Mouse (Mus musculus) layer of hippocampus, adult 9-10 months (tissue): ENCODE measurements around the gene Hnrnpl.

Experiments used
- DNase-seq: peaks from one replicate; pipeline ENCODE4 v3.0.0; 2022; ENCODE audit warnings: low spot score

The Hnrnpl gene

GRCm38 (mm10) chr7:28829821-28830220 lies 21.5 kb downstream of the Hnrnpl start:
- no peak for DNase-seq

DNA sequence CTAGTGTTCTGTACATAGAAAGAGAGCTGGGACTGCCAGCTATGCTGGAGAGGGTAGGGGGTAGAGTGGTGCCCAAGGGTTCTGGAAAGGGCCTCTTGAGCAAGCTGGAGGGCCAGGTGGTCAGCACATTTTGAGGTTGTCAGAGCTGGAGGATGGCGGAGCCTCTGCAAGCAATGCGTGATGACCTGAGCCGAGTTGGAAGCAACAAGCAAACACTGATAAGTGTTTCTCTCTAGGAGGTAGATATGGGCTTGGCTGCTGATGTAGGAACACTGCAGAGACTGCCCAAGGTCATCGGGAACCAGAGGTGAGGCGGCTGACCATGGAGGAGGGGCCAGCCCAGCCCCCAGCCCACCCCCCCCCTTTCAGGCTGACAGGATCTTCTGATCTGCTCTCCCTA lies 22.6 kb downstream of the Hnrnpl start:
- no peak for DNase-seq

DNA sequence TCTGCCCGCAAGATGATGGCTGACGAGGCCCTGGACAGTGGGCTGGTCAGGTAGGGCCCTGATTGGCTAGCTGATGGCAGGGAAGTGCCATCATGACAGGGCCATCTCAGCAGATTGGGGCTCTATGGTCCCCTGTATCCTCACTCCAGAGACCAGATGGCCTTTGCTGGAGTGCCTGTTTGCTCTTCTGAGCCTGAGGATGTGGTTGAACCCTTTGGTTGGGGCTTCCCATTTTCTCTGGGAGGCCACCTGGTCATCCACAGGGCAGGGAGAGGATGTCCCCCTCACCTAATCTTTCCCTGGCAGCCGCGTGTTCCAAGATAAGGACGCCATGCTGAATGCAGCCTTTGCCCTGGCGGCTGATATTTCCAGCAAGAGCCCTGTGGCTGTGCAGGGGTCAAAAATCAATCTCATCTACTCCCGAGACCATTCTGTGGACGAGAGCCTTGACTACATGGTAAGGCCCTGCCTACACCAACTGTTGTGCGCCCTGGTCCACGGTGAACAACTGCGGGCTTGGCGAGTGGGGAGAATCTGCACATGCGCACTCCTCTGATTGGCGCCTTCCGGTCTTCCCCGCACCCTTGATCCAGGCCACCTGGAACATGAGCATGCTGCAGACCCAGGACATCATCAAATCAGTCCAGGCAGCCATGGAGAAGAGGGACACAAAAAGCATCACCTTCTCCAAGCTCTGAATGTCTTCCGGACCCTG lies 23.2 kb downstream of the Hnrnpl start:
- no peak for DNase-seq

GRCm38 (mm10) chr7:28832137-28832536 lies 23.8 kb downstream of the Hnrnpl start:
- DNase-seq, result no peak

DNA sequence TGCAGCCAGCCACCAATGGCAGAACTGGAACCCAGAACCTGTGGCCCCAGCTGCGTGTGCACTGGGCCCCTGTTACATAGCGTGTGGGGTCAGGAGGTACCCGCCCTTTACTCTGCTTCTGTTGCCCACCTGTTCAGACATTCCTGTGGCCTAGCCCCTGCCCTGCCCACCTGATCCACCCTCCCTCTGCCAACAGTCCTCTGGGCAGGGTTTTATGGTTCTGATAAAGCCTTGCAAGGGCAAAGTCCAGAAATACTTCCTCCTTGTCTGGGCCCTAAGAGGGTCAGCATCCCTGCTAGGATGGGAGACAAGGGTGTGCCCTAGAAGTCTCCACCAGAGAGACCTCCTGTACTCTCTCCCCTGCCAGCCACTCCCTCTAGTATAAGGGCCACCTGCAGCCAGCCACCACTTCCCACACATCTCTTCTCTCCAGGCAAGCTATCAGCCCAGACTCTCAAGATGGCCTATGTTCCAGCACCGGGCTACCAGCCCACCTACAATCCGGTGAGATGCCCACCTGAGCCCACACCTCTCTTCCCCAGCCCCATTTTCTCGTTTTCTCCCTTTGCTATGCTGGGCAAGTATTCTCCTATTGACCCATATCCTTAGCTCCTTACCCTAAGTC lies 25.5 kb downstream of the Hnrnpl start, which contains the start of gene Lgals4:
Gene Lgals4 (plus strand): TSS at position 132 of the 625 bp plus-strand sequence.
- DNase-seq, result no peak

DNA sequence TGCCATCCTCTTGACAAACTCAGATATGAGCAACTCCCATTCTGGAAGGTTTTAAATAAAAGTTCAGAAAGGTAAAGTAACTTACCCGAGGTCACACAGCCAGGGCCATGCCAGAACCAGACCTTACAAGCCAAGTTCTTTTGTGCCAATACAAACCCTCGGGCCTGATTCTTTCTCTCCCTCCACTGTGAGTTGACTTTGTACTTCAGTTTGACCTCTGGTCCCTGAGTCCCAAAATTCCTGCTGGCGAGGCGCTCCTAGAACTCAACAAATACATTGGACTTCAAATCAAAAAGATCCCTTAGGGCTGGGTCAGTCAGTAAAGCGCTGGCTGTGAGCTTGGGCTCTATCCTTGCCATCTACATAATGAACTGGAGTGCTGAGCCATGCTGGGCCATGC lies 28.6 kb downstream of the Hnrnpl start:
- no peak for DNase-seq

- DNase-seq, result no peak
Measured at GRCm38 (mm10) chr7:28838331-28838730, 30.0 kb downstream of the Hnrnpl start.

- no peak for DNase-seq
Measured at GRCm38 (mm10) chr7:28847273-28847672, 38.9 kb downstream of the Hnrnpl start.

DNA sequence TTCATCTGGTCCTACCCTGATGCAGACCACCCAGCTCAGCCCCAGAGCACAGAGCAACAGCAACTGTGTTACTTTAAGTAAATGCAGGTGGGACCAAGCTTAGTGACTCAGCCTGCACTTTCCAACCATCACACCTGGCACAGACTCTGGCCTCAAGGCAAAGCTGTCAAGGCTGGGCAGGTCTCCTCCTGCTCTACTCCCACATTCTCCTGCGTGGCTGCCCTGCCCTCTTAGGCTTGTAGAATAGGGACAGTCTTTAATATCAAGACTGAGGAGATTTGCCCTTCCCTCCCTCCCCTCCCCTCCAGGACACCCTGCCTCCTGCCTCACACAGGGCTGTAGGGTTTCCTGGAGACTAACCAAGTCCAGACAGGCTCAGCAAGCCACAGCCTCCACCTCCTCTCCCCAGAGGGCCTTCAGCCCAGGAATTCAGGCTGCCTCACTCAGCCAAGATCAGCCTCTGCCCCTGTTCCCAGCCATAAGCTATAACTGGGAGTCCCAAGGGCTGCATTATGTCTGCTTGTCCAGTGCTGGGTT lies 41.4 kb downstream of the Hnrnpl start:
- DNase-seq, result no peak

GRCm38 (mm10) chr7:28850642-28851041 lies 42.3 kb downstream of the Hnrnpl start:
- DNase-seq, result no peak

DNA sequence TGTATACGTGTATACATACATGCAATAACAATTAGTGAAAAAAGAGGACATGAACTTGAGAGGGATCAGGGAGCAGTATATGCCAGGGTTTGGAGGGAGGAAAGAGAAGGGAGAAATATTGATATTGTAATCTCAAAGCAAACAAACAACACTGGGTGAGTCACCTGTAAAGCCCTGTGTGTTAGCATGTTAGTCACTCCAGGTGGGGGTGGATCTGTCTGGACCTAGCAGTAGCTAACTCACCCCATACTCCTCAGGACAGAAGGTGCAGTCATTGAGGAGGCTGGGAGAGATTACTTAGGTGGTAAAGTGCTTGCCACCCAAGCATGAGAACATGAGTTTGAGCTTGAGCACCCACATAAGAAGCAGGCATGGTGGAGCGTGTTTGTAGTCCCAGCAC lies 51.6 kb downstream of the Hnrnpl start:
- DNase-seq, result no peak

GRCm38 (mm10) chr7:28860898-28861297 lies 52.6 kb downstream of the Hnrnpl start:
- no peak for DNase-seq

DNA sequence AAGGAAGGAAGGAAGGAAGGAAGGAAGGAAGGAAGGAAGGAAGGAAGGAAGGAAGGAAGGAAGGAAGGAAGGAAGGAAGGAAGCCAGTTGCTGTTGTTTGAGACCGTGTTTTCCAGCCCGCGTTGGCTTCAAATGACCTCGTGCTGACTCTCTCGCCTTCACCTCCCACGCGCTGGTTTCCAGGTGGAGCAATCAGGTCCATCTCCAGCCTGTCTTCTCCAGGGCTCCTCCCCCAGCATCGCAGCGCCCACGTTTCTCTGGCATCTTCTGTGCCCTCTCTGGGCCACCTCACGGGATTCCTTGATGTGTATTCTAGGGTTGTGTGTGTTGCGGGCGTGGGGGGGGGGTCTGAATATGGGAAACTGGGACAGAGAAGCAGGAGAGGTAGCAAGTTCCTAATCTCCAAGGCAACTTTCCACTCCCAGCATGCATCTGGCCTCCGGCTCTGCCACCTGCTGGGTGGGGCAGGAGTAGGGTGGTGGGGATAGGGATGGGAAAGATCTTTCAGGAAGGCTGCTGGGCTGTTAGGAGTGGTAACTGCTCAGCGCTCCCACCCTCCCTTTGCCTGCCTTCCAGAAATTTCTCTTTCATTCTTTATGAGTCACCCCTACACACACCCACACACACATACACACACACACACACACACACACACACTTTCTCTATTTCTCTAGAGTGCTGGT lies 54.6 kb downstream of the Hnrnpl start:
- peak; percentile 20 for DNase-seq

DNA sequence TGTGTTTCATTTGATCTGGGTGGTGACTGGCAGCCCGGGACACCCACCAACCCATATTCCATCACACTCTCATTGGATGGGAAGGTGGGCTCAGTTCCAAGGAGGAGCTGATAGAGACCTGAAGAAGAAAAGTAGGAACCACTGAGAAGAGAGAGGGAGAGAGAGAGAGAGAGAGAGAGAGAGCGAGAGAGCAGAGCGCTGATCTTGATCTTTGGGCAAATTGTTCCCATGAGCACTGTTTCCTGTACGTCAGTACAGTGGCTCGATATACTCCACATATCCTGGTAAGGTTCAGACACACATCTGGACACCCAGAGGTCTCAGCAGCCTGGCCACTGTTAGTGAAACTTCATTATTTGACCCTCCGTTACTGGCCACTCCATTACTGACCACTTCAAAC lies 55.2 kb downstream of the Hnrnpl start, which contains the start of gene Lgals7:
Gene Lgals7 (plus strand): TSS at position 314 of the 400 bp plus-strand sequence.
- DNase-seq, result no peak

DNA sequence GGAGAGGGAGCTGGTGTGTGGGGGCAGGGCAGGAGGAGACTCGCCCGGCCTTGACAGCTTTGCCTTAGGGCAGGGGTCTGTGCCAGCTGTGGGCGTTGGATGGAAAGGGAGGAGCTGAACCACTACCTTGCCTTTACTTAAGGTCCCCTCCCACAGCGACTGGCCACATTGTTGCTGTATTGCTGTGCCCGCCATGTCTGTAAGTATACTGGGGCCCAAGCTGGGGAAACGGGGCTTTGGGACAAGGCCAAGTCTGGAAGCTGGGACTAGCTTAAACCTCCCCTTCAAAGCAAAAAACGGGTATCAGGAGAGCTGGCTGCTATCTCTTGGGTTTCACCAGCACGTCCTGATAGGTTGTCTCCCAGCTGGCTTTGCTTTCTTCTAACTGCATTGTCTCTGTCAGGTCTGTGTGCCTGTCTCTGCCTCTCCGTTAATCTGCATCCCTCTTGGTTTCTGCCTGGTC lies 56.0 kb downstream of the Hnrnpl start:
- DNase-seq, result no peak

DNA sequence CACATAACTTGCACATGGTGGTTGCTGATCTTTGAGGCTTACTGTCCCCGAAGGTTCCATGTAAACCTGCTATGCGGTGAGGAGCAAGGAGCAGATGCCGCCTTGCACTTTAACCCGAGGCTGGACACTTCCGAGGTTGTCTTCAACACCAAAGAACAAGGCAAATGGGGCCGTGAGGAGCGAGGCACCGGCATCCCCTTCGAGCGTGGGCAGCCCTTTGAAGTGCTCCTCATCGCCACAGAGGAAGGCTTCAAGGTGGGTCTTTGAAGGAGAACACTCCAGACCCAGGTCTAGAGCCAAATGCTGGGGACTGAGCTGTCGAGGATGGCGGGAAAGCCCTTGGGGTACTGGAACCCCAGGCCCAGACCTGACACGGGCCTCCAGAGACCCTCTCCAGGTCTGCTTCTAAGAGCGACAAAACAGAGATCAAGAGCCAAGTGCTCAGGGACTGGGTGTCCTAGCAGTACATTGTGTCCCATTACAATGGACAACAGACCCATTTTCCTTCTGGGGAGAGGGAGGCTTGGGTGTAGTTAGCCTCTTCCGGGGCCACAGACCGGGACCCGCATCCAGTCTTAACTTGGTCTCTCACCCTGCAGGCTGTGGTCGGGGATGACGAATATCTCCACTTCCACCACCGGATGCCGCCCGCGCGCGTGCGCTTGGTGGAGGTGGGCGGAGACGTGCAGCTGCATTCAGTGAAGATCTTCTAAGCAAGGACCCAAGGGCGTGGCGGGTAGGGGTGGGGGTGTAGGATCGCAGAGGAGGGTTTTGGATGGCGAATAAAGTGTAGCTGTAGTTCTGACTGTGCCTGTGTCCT lies 57.4 kb downstream of the Hnrnpl start:
- peak; percentile 48 for DNase-seq

GRCm38 (mm10) chr7:28866769-28867507 lies 58.6 kb downstream of the Hnrnpl start:
- no peak for DNase-seq

DNA sequence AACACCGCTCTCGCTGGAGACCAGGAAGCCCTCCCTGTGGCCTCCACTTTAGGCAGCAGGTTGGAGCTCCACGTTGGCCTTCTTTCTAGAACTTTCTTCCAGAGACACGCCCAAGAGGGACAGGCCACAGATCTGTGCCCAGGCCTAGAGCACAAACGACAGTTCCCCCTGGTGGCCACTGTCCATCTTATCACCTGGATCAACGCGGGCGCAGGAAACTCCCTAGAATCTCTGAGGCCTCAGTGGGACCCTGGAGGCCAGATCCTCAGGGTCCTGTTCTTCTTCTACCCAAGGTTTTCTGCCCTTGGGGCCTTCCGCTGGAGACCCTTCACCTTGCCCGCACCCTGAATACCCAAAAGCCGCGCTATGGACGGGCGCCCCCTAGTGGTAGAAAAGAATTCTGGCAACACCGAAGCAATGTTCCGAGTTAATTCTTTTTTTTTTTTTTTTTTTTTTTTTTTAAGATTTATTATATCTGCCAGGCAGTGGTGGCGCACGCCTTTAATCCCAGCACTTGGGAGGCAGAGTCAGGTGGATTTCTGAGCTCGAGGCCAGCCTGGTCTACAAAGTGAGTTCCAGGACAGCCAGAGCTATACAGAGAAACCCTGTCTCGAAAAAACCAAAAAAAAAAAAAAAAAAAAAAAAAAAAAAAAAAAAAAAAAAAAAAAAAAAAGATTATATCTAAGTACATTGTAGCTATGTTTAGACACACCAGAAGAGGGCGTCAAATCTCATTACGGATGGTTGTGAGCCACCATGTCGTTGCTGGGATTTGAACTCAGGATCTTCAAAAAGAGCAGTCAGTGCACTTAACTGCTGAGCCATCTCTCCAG lies 59.4 kb downstream of the Hnrnpl start:
- peak; percentile 41 for DNase-seq

- no peak for DNase-seq
Measured at GRCm38 (mm10) chr7:28870901-28871664, 62.7 kb downstream of the Hnrnpl start.
